Mouse (Mus musculus): Measurements from ENCODE around the gene Pld3.

- TF ChIP-seq USF2 (IDR thresholded peaks at IDR 0.05; ENCODE audit: borderline replicate concordance in 1 of 2, insufficient read depth in 1 of 2, low read depth in 1 of 2, low read length in 2 of 2) (no peak), CTCF (IDR thresholded peaks at IDR 0.05 in 2 of 3, conservative IDR thresholded peaks at IDR 0.05 in 1 of 3; ENCODE audit: control insufficient read depth in 1 of 3, insufficient read depth in 1 of 3, low read depth in 2 of 3, low read length in 3 of 3, poor library complexity in 1 of 3, severe bottlenecking in 1 of 3) (peak; percentile 58 to 96 (median 77)), GATA1 (IDR thresholded peaks at IDR 0.05; ENCODE audit: low read depth, low read length) (no peak), POLR2AphosphoS2 (IDR thresholded peaks at IDR 0.05; ENCODE audit: low read length) (no peak), MAFK (IDR thresholded peaks at IDR 0.05; ENCODE audit: borderline replicate concordance, low read depth, low read length) (no peak), CHD2 (IDR thresholded peaks at IDR 0.05; ENCODE audit: low read length) (no peak)
Observed at GRCm38 (mm10) chr7:27508648-27509005, 44.4 kb downstream of the Pld3 start.
